Mouse (Mus musculus) heart, embryonic 10.5 days (tissue): ENCODE measurements around the gene Ubap1. TPM values are rescaled to one million over a fixed set of nuclear protein-coding genes. Genes with fewer than 3 reads are reported as not detected.
A peak's percentile ranks its signal among the peaks of the same experiment; 100 is the strongest.

Experiments
- DNase-seq: peaks from one replicate; pipeline ENCODE4 v3.0.0-alpha.2; 2017; ENCODE audit warnings: low spot score
- H3K27ac ChIP-seq: fragments of 300-500 bp; sonication (generic); 2 replicates; pipeline ENCODE4 v1.5.1; 2016; ENCODE audit warnings: mild to moderate bottlenecking
- H3K27me3 ChIP-seq: fragments of 300-500 bp; sonication (generic); 2 replicates; pipeline ENCODE4 v1.6.1; 2016; ENCODE audit warnings: mild to moderate bottlenecking; ENCODE audit not compliant: poor library complexity, insufficient read depth, severe bottlenecking
- H3K36me3 ChIP-seq: fragments of 300-500 bp; sonication (generic); 2 replicates; pipeline ENCODE4 v1.6.1; 2016; ENCODE audit warnings: mild to moderate bottlenecking, moderate library complexity
- H3K4me1 ChIP-seq: fragments of 300-500 bp; sonication (generic); 2 replicates; pipeline ENCODE4 v1.6.1; 2016; ENCODE audit warnings: mild to moderate bottlenecking
- H3K4me3 ChIP-seq: fragments of 300-500 bp; sonication (generic); 2 replicates; pipeline ENCODE4 v1.5.1; 2016; ENCODE audit warnings: mild to moderate bottlenecking, moderate library complexity
- H3K9me3 ChIP-seq: fragments of 300-500 bp; sonication (generic); 2 replicates; pipeline ENCODE4 v1.6.1; 2016; ENCODE audit warnings: mild to moderate bottlenecking, moderate library complexity
- WGBS: fragments of 180-500 bp; shearing (Covaris S2); methylation state at CpG from one replicate; pipeline ENCODE4 v1.1.7; 2016; 5-methylcytosine and 5-hydroxymethylcytosine counted together
- polyA plus RNA-seq: library from polyadenylated mRNA; unstranded; fragments of >200 nt; fragmentation: Nextera tagmentation; extraction: Ambion mirVana; gene quantifications from 2 replicates; pipeline ENCODE4 v1.2.1, GENCODE M21; 2016

The Ubap1 gene
- polyA plus RNA-seq, 1 experiment from 2014 or later = 56.6 TPM

DNA sequence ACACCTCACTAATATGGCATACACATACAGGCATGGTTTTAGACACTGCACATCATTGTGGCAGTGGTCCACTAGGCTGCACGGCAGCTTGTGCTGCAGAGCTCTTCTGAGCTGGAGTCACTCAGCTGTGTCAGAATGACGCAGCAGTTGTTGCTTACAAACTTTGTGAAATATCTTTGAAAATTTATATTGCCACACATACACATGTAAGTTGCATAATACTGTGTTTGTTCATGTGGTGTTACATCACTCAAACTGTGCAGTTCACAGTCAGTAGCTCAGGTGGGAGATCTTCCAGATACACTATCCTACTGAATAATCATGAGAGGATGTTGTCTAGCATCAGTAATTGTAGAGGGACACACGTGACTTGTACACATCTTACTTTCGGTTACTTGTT lies 19.4 kb downstream of the Ubap1 start:
- 90% methylated on average over 4 of the region's 4 CpGs for WGBS
- no peaks in the 10 kb centered on the region for H3K27me3 ChIP-seq

DNA sequence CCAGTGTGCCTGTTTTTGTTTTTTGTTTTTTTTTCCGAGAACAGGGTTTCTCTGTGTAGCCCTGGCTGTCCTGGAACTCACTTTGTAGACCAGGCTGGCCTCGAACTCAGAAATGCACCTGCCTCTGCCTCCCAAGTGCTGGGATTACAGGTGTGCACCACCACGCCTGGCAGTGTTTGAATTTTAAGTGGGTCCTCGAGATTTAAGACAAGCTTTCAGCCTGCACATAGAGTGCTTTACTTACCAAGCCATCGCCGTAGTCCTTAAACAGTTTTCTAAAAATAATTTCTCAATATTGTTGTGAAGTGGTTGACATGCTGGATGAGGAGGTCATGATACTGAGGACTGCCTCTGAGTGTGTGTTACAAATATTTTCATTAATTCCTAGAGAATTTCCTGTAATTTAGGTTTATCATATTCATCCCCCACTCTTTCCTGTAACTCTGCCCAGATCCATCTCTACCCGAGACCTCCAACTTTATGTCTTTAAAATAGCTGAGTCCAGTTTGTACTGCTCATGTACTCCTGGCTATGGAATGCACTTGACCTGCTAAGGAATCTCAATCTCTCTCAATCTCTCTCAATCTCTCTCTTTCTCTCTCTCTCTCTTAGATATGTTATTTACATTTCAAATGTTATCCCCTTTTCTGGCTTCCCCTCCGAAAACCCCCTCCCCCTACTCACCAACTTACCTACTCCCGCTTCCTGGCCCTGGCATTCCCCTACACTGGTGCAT lies 21.1 kb downstream of the Ubap1 start:
- Histone ChIP-seq H3K36me3 (peaks cover 67% of the 10 kb centered on the region), H3K9me3 (no peaks in the 10 kb centered on the region), H3K4me1 (no peaks in the 10 kb centered on the region), H3K4me3 (no peak overlapping the region), H3K27ac (no peak overlapping the region), H3K27me3 (no peaks in the 10 kb centered on the region)
- no peak for DNase-seq
- 82% methylated on average over 9 of the region's 9 CpGs for WGBS

More for the DNA sequence above, 19.4 kb downstream of the Ubap1 start:
- Histone ChIP-seq H3K27ac (no peak overlapping the region), H3K36me3 (peaks cover 52% of the 10 kb centered on the region), H3K9me3 (no peaks in the 10 kb centered on the region), H3K4me1 (no peaks in the 10 kb centered on the region), H3K4me3 (no peak overlapping the region)
- DNase-seq = no peak

DNA sequence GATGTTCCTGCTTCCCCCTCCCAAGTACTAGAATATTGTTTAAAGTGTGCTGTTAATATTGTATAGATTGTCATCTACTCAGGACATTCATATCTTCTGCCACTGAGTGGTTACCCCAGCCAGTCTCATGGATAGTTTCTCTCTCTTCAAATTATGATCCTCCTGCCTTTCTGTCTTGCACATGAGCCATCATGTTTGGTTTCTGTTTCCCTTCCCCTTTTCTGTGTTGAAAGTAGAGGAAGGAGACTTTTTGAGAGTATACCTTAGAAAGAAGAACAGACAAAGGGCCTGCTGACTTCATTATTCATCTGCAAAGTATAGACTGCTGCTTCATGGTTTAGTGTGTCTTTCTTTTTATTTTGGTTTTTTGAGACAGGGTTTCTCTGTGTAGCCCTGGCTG lies 28.8 kb downstream of the Ubap1 start:
- no peaks in the 10 kb centered on the region for H3K9me3 ChIP-seq
- H3K36me3 ChIP-seq = peaks cover 92% of the 10 kb centered on the region
- H3K27me3 ChIP-seq = no peaks in the 10 kb centered on the region
- no peak for DNase-seq
- no peak overlapping the region for H3K27ac ChIP-seq
- H3K4me1 ChIP-seq = no peaks in the 10 kb centered on the region
- no peak overlapping the region for H3K4me3 ChIP-seq

DNA sequence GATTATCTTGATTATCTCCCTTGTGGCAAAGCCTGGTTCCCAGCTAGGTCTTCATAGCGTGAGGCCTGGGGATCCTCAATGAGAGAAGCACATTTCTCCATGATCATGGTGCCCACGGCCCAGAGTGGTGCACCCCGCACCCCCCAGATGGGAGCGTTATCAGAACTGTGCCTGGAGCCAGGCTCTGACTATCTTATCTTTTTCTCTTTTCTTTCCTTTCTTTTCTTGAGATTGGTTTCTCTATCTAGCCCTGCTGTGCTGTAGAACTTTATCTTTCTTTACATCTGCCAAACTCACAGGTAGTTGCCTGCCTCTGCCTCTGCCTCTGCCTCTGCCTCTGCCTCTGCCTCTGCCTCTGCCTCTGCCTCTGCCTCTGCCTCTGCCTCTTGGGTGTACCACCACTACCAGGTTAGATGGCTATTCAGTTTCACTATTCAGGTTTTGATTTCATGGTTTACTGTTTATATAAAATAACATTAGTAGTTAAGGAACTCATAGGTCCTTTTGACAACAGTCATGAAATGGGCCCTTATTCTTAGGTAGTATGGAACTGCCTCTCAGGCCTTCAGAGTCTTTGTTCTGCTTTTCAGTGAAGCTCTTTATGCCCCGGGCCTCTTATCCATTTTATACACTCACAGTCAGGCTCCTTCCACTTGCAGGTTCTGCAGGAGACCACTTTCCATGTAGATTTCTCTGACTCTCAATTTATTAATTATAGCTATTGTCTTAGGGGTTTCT lies 32.6 kb downstream of the Ubap1 start:
- WGBS = 89% methylated on average over 5 of the region's 5 CpGs
- DNase-seq = no peak
- no peak overlapping the region for H3K4me3 ChIP-seq
- H3K9me3 ChIP-seq = no peaks in the 10 kb centered on the region
- peaks cover 75% of the 10 kb centered on the region for H3K36me3 ChIP-seq
- no peaks in the 10 kb centered on the region for H3K4me1 ChIP-seq
- H3K27me3 ChIP-seq = no peaks in the 10 kb centered on the region
- no peak overlapping the region for H3K27ac ChIP-seq

DNA sequence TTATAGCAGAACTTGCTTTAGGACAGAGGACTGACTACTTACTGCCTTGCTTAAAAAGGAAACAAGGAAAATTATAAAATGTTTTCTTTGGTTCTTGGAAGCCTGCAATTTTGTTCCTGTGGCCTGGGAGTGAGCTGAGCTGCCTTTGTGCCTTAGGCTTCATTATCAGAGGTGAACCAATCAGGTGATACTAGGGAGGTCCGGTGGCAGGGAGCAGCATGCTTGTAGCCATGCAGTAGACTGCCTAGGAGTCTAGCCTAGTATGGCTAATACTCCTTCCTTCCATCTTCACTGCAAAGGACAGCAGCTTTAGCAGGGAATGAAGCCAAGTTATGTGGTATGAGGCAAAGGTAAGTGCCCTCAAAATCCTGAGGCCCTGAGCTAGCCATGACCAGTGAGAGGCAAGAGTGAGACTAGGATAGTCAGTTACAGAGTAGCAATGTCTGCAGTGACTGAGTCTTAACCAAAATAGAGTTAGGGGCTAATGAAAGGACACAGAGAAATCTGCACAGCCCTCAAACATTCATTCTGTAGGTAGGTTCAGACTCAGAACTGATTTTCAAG lies 37.7 kb downstream of the Ubap1 start:
- Histone ChIP-seq H3K4me3 (no peak overlapping the region), H3K27me3 (no peaks in the 10 kb centered on the region), H3K27ac (no peak overlapping the region), H3K36me3 (peaks cover 70% of the 10 kb centered on the region), H3K4me1 (no peaks in the 10 kb centered on the region), H3K9me3 (no peaks in the 10 kb centered on the region)
- DNase-seq = no peak
- WGBS = 58% methylated on average over 1 of the region's 1 CpGs

DNA sequence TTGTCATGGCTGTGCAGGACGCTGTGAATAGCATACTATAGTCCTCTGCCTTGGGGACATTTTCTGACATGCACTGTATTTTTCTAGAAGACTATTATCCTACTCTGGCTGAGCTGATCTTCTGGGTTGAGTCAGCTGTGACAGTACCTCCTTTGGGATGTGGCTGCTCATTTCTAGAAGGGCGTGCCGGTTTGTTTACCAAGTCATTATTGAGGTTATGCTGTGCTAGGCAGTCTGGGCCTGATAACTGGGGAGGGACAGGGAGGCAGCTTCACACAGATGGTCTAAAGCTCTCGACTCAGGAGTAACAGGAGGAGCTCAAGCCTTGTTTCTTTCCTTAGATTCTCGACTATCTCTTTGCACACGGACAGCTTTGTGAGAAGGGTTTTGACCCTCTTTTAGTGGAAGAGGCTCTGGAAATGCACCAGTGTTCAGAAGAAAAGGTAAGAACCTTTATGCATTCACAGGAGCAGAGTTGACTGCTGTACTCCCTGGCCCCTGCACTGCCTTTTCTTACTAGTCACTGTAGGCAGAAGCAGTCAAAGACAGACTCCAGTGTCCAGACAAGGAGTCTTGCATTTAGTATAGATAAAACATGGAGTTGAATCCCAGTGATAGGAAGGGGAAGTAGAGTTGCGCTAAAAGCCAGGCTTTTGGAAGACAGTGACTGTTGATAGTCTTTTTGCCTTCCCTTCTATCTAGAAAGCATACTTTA lies 39.1 kb downstream of the Ubap1 start:
- 79% methylated on average over 7 of the region's 7 CpGs for WGBS
- H3K27ac ChIP-seq = peak overlapping the region; percentile 39; the same call in 1 of the 2 replicates
- no peaks in the 10 kb centered on the region for H3K27me3 ChIP-seq
- DNase-seq = peak; percentile 92
- no peak overlapping the region for H3K4me3 ChIP-seq
- no peaks in the 10 kb centered on the region for H3K4me1 ChIP-seq
- H3K9me3 ChIP-seq = no peaks in the 10 kb centered on the region
- peaks cover 72% of the 10 kb centered on the region for H3K36me3 ChIP-seq

DNA sequence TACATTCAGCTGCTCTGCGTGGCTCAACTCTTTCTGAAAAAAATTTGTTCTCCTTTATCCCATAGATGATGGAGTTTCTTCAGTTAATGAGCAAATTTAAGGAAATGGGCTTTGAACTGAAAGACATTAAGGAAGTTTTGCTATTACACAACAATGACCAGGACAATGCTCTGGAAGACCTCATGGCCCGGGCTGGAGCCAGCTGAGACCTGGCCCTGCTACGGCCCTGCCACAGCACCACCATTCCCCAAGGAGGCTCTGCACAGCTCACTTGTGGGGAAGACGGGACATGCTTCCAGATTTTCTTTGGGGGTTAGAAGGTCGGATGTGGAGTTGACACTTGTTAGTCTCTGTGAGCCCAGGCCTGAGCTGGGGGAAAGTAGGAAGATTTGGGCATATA lies 39.8 kb downstream of the Ubap1 start:
- no peak overlapping the region for H3K27ac ChIP-seq
- no peak overlapping the region for H3K4me3 ChIP-seq
- H3K9me3 ChIP-seq = no peaks in the 10 kb centered on the region
- H3K36me3 ChIP-seq = peaks cover 72% of the 10 kb centered on the region
- H3K4me1 ChIP-seq = no peaks in the 10 kb centered on the region
- WGBS = 87% methylated on average over 5 of the region's 5 CpGs
- no peak for DNase-seq
- no peaks in the 10 kb centered on the region for H3K27me3 ChIP-seq

DNA sequence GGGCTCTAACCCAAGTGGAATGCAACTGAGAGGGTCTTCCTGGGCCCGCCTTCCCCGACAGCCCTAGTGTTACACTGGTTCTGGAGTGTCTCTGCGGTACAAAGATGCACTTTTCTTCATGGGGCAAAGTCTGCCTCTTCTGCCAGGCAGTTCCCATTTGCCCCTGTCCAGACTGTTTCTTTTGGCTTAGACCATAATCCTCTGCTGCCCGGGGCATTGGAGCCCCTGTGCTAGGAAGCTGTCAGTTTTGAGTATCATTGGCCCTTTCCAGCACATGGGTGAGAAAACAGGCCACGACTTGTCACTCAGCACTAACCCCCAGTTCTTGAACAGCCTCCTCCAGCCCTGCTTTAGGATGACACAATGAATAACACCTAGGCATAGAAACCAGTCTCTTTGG lies 40.4 kb downstream of the Ubap1 start:
- no peak for DNase-seq
- H3K9me3 ChIP-seq = no peaks in the 10 kb centered on the region
- no peaks in the 10 kb centered on the region for H3K27me3 ChIP-seq
- no peaks in the 10 kb centered on the region for H3K4me1 ChIP-seq
- 87% methylated on average over 5 of the region's 5 CpGs for WGBS
- H3K4me3 ChIP-seq = no peak overlapping the region
- no peak overlapping the region for H3K27ac ChIP-seq
- H3K36me3 ChIP-seq = peaks cover 73% of the 10 kb centered on the region

DNA sequence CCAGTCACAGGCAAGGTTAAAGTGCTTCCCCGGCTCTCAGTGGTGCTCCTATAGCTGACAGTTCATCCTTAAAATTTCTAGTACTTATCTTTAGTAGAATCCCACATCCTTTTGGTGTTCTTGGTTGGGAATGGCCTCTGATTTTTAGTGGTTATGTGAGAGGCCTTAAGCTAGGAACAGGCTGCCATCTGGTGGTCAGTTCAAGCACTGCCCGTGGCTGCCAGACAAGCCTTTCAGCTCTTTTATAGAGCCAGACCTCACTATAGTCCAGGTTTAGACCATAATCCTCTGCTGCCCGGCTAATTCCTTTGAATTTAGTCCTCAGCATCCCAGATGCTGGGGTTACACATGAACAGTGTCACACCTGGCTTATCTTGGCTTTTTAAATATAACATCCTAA lies 41.3 kb downstream of the Ubap1 start:
- Histone ChIP-seq H3K27ac (no peak overlapping the region), H3K4me3 (no peak overlapping the region), H3K27me3 (no peaks in the 10 kb centered on the region), H3K9me3 (no peaks in the 10 kb centered on the region), H3K4me1 (no peaks in the 10 kb centered on the region), H3K36me3 (peaks cover 78% of the 10 kb centered on the region)
- peak; percentile 80 for DNase-seq
- WGBS = 24% methylated on average over 3 of the region's 3 CpGs

DNA sequence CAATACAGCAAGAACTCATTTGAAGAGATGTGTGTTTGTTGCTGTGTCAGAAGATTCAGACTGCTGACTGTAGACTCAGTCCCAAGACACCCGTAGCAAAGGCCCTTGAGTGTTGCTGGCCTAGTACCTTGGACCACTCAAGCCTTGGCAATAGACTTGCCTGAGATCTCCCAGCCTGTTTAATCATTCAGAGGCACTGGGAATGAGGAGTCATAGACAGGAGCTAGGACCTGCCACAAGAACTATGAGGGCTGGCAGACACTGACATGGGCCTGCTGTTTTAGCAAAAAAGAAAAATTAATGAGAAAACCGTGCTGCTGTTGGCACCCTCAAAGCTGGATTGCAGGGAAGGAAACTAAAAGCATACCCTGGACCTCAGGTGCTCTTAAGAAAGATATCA lies 42.2 kb downstream of the Ubap1 start:
- no peaks in the 10 kb centered on the region for H3K27me3 ChIP-seq
- no peak overlapping the region for H3K4me3 ChIP-seq
- H3K27ac ChIP-seq = no peak overlapping the region
- 92% methylated on average over 2 of the region's 2 CpGs for whole genome bisulfite sequencing
- peaks cover 85% of the 10 kb centered on the region for H3K36me3 ChIP-seq
- no peaks in the 10 kb centered on the region for H3K9me3 ChIP-seq
- H3K4me1 ChIP-seq = no peaks in the 10 kb centered on the region
- DNase-seq = no peak

DNA sequence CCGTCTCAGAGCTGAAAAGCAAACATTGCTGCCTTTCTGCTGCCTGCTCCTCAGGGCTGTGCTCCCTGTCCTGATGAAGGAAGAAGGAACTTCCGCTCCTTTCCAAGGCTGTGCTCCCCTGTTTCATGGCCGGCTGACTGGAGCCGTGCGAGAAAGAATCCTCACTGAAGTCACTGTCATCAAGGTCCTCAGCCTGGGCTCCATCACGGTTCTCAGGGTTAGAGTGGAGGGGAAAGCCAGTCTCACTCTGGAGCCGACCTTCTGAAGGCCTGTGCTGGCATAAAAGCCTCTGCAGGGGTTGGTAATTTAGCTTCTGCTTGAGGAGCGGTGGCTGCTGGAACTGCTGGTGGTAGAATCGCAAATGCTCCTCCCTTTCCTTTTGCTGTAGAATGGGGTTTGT lies 45.9 kb downstream of the Ubap1 start:
- H3K27ac ChIP-seq = no peak overlapping the region
- 80% methylated on average over 9 of the region's 9 CpGs for WGBS
- peaks cover 72% of the 10 kb centered on the region for H3K36me3 ChIP-seq
- no peaks in the 10 kb centered on the region for H3K4me1 ChIP-seq
- H3K9me3 ChIP-seq = no peaks in the 10 kb centered on the region
- H3K4me3 ChIP-seq = no peak overlapping the region
- no peaks in the 10 kb centered on the region for H3K27me3 ChIP-seq
- no peak for DNase-seq

DNA sequence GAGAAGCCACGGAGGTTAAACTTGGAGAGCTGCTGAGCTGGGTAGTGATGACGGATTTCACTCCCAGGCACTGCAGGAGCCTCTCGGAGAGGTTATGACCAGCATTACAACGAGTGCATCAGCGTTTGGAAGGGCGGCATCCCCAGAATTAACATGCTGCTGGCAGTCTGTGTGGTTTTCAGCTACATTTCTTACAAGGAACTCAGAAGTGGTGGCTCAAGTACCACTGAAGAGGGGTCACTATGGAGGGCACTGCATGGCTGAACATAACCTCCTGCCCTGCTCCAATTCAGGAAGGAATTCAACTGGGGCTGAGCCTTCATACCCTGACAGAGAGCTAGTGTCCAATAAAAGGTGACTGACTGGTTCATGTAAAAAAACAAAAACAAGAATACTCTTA lies 49.6 kb downstream of the Ubap1 start:
- 80% methylated on average over 6 of the region's 6 CpGs for WGBS
- no peak for DNase-seq
- Histone ChIP-seq H3K4me1 (no peaks in the 10 kb centered on the region), H3K27ac (no peak overlapping the region), H3K9me3 (no peaks in the 10 kb centered on the region), H3K27me3 (no peaks in the 10 kb centered on the region), H3K36me3 (peaks cover 57% of the 10 kb centered on the region), H3K4me3 (no peak overlapping the region)

DNA sequence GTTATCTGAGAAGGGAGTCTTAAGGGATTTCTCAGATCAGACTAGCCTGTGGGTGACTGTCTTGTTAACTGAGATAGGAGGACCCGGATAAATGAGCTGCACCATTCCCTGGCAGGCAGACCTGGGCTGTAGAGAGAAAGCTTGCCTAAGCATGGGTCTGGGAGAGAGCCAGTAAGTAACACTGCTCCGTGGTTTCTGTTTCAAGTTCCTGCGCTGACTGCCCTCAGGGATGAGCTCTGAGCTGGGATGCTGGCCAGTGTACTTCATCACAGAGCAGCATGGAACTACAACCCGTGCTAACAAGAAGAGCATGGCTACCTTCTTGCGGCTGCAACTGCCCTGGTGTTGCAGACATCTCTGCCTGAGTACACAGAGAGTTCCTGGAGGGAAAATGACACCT lies 51.1 kb downstream of the Ubap1 start:
- Histone ChIP-seq H3K36me3 (peaks cover 57% of the 10 kb centered on the region), H3K4me3 (no peak overlapping the region), H3K27me3 (no peaks in the 10 kb centered on the region), H3K4me1 (no peaks in the 10 kb centered on the region), H3K9me3 (no peaks in the 10 kb centered on the region), H3K27ac (no peak overlapping the region)
- no peak for DNase-seq
- 88% methylated on average over 5 of the region's 5 CpGs for WGBS
